Mouse (Mus musculus) spleen, adult 2 months (tissue): ENCODE measurements around the gene Fry. TPM values are rescaled to one million over a fixed set of nuclear protein-coding genes. Genes with fewer than 3 reads are reported as not detected.

ENCODE experiments used
- DNase-seq, 2 experiments: peaks; one replicate each; pipeline versions ENCODE4 v3.0.0 to v3.0.0-alpha.2; 2012 to 2021; ENCODE audit warnings: low spot score in 2 of 2, low read depth in 1 of 2
- H3K27ac ChIP-seq: fragments of 200-500 bp; 2 replicates; pipeline ENCODE4 v1.5.1; 2012; ENCODE audit warnings: low read length, inconsistent platforms; ENCODE audit not compliant: insufficient read depth
- H3K27me3 ChIP-seq: fragments of 200-500 bp; 2 replicates; pipeline ENCODE4 v1.6.1; 2012; ENCODE audit warnings: mild to moderate bottlenecking, moderate library complexity, low read length, inconsistent platforms; ENCODE audit not compliant: control insufficient read depth, insufficient read depth
- H3K36me3 ChIP-seq: fragments of 200-500 bp; 2 replicates; pipeline ENCODE4 v1.6.1; 2012; ENCODE audit warnings: mild to moderate bottlenecking, low read length, inconsistent platforms; ENCODE audit not compliant: control insufficient read depth, insufficient read depth
- H3K4me1 ChIP-seq: fragments of 200-500 bp; 2 replicates; pipeline ENCODE4 v1.6.1; 2011; ENCODE audit warnings: inconsistent platforms; ENCODE audit not compliant: control insufficient read depth, insufficient read depth, insufficient read length
- H3K4me3 ChIP-seq: fragments of 200-500 bp; 2 replicates; pipeline ENCODE4 v1.5.1; 2011; ENCODE audit warnings: mild to moderate bottlenecking, inconsistent platforms; ENCODE audit not compliant: insufficient read depth, insufficient read length; ENCODE audit errors: extremely low read depth
- CTCF ChIP-seq: fragments of 200-500 bp; IDR thresholded peaks from 2 replicates; pipeline ENCODE4 v1.5.1; 2011; ENCODE audit warnings: mild to moderate bottlenecking, inconsistent platforms; ENCODE audit not compliant: insufficient read depth, insufficient read length, insufficient replicate concordance; ENCODE audit errors: extremely low read depth
- POLR2A ChIP-seq: fragments of 200-500 bp; IDR thresholded peaks from 2 replicates; pipeline ENCODE4 v1.6.1; 2011; ENCODE audit warnings: low read depth, low read length, inconsistent platforms
- whole genome bisulfite sequencing: fragments of 180-500 bp; shearing (Covaris S2); methylation state at CpG from one replicate; pipeline ENCODE4 v1.1.7; 2018; 5-methylcytosine and 5-hydroxymethylcytosine counted together
- polyA plus RNA-seq: library from polyadenylated mRNA; depleted of rRNA; stranded (reverse); fragments of >200 nt; gene quantifications from 2 replicates; pipeline ENCODE4 v1.2.3, GENCODE M21; 2012

Fry gene
- polyA plus RNA-seq, 1 experiment, result 9.2 TPM

DNA sequence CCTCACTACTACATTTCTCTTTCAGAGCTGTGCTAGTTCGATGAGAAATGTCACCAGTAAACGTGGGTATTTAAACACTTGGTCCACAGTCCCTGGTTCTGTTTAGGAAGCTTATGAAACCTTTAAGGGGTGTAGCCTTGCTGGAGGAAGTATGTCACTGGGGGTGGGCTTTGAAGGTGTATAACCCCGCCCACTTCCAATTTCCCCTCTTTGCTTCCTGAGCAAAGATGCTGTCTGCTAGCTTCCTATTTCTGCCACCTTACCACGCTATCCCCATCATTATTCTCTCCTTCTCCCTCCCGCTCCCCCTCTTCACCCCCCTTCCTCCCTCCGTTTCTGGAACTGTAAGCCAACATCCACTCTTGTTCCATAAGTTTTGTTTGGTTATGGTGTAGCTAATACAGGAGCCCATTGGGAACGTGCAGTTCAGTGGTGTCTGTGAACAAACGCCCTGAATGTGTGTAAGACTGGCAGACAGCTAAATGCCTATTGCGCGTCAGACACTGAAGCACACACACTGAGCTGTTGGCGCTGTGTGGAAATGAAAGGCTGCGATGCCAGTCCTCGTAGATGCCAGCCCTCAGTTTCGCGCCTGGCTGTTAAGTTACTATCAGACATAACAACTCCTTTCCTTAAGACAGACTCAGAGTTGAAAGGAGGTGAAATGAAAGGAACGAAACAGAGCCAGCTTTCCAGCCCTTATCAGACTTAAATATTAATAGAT lies 37.8 kb downstream of the Fry start:
- peaks cover 10% of the 10 kb centered on the region; the same call in 1 of the 2 replicates for H3K4me1 ChIP-seq
- 80% methylated on average over 16 of the region's 16 CpGs for WGBS
- no peaks in the 10 kb centered on the region for H3K27me3 ChIP-seq
- H3K36me3 ChIP-seq, result no peaks in the 10 kb centered on the region
- no peak overlapping the region for H3K4me3 ChIP-seq
- no peak overlapping the region for H3K27ac ChIP-seq
- peak; percentile 12 to 27 for DNase-seq
- TF ChIP-seq POLR2A (no peak), CTCF (no peak)

DNA sequence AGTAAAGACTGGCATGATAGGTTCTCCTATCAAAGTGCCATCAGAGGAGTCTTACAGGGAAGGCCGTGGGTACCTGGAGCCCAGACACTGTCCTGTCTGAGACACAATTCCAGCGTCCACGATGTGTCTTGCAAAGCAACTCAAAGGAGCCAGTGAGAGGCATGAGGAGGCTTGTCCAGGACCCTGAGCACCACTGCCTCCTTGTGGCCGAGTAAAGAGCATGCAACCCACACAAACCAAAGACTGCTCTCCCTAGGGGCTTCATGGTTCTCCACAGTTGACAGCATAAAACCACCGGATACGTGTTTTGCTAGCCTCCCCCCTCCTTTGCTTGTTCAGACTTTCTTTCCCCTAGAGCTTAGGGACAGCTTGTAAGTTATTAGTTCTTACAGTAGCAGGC lies 39.2 kb downstream of the Fry start:
- DNase-seq, result peak; percentile 58 to 72
- TF ChIP-seq CTCF (peak; percentile 80; the same call in 1 of the 2 replicates), POLR2A (no peak)
- Histone ChIP-seq H3K36me3 (no peaks in the 10 kb centered on the region), H3K27ac (no peak overlapping the region), H3K4me1 (peaks cover 10% of the 10 kb centered on the region; the same call in 1 of the 2 replicates), H3K4me3 (no peak overlapping the region), H3K27me3 (no peaks in the 10 kb centered on the region)
- WGBS, result 26% methylated on average over 6 of the region's 6 CpGs

DNA sequence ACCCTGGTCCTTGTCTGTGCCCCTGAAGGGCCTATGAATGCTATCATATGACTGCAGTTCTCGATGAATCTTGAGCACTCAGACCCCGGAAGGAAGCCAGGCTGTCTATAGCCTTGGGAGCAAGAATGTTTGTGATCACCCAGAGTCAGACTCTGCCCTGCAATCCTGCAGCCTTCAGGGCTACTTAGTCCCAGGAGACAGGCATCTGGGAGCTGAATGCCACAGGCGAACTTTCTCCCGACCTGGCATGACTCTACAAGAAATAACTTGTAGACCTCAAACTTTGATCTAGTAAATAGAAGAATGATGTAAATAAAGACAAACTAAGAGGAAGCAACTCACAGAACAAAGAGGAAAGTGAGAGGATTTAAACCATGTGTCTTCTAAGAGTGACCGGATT lies 40.7 kb downstream of the Fry start:
- TF ChIP-seq POLR2A, result no peak
- TF ChIP-seq CTCF, result no peak
- Histone ChIP-seq H3K27ac (no peak overlapping the region), H3K36me3 (no peaks in the 10 kb centered on the region), H3K27me3 (no peaks in the 10 kb centered on the region), H3K4me3 (no peak overlapping the region), H3K4me1 (peaks cover 10% of the 10 kb centered on the region; the same call in 1 of the 2 replicates)
- 77% methylated on average over 5 of the region's 5 CpGs for WGBS
- DNase-seq, result no peak

DNA sequence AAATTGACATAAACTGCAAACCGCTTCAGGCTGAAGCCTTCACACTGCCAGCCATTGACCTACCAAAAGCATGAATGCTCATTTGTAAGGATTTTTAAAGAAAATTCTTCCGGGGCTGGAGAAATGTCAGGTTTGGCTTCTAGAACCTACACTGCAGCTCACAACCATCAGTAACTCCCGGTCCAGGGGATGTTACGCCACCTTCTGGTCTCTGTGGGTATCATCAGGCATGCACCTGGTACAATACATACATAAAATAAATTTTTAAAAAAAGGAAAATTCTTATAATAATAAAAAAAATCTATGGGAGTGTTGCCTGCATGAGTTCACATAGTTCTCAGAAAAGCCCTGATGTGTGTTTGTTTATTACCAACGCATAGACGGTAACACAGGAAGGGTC lies 42.7 kb downstream of the Fry start:
- H3K4me1 ChIP-seq, result no peaks in the 10 kb centered on the region; the same call in 1 of the 2 replicates
- 89% methylated on average over 6 of the region's 6 CpGs for WGBS
- H3K36me3 ChIP-seq, result no peaks in the 10 kb centered on the region
- H3K27me3 ChIP-seq, result no peaks in the 10 kb centered on the region
- H3K27ac ChIP-seq, result no peak overlapping the region
- no peak overlapping the region for H3K4me3 ChIP-seq
- no peak for DNase-seq
- TF ChIP-seq POLR2A (no peak), CTCF (no peak; the same call in 1 of the 2 replicates)

DNA sequence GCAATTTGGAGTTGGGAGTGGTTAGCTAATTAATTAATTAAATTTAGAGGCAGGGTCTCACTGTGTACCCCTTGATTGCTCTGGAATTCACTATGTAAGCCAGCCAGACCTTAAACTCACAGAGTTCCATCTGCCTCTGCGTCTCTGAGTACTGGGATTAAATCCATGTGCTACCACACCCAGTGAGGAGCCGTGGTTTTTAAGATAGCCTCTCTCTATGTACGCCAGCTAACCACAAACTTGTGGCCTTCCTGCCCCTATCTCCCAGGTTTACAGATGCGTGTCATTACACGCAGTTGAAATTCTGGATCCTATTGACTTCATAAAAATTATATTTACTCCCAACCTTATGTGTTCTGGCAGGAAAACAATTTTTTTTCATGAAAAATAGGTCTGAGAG lies 43.5 kb downstream of the Fry start:
- 48% methylated on average over 5 of the region's 5 CpGs for WGBS
- no peak overlapping the region for H3K27ac ChIP-seq
- H3K4me3 ChIP-seq, result no peak overlapping the region
- no peak for TF ChIP-seq CTCF
- TF ChIP-seq POLR2A, result no peak
- H3K4me1 ChIP-seq, result peaks cover 2% of the 10 kb centered on the region; the same call in 1 of the 2 replicates
- no peaks in the 10 kb centered on the region for H3K36me3 ChIP-seq
- no peak for DNase-seq
- no peaks in the 10 kb centered on the region for H3K27me3 ChIP-seq

DNA sequence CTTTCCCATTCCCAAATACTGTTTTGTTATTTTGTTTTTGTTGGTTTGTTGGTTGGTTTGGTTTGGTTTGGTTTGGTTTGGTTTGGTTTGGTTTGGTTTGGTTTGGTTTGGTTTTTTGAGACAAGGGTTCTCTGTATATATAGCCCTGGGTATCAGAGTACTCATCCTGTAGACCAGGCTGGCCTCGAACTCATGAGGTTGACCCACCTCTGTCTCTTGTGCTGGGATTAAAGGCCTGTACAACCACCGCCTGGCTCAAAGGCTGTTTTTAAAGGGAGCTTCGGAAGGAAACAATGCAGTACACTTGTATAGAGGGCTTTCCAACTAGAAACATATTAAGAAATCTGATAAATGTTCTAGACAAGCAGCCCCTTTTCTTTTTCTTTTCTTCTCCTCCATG lies 46.2 kb downstream of the Fry start:
- peaks cover 2% of the 10 kb centered on the region; the same call in 1 of the 2 replicates for H3K4me1 ChIP-seq
- no peak overlapping the region for H3K4me3 ChIP-seq
- no peak for DNase-seq
- 86% methylated on average over 3 of the region's 3 CpGs for WGBS
- H3K27me3 ChIP-seq, result no peaks in the 10 kb centered on the region
- H3K36me3 ChIP-seq, result no peaks in the 10 kb centered on the region
- TF ChIP-seq CTCF (no peak), POLR2A (no peak)
- H3K27ac ChIP-seq, result no peak overlapping the region

DNA sequence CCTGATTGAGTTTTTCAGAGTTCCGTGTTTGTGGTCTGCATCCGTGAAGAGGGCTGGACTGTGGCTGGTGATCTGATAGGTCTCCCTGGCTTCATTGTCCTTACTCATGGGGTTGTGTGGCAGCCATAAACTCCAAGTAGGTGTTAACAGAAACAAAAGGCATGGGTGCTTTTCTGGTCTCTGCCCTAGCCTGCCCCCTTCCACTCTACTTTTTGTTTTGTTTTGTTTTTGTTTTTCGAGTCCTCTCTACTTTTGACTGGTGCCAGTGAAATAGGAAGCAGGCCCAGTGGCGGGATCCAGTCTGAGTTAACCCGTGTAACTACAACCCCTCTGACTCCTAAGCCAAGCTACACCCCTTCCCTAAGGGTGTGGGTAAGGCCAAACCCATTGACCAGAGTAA lies 48.4 kb downstream of the Fry start:
- Histone ChIP-seq H3K4me1 (peaks cover 2% of the 10 kb centered on the region; the same call in 1 of the 2 replicates), H3K27me3 (no peaks in the 10 kb centered on the region), H3K36me3 (no peaks in the 10 kb centered on the region), H3K27ac (no peak overlapping the region), H3K4me3 (no peak overlapping the region)
- no peak for DNase-seq
- no peak for TF ChIP-seq POLR2A
- no peak for TF ChIP-seq CTCF
- WGBS, result 83% methylated on average over 5 of the region's 5 CpGs
